8 mouse cellular contexts compared by ENCODE assay signal in the genomic region with DNA sequence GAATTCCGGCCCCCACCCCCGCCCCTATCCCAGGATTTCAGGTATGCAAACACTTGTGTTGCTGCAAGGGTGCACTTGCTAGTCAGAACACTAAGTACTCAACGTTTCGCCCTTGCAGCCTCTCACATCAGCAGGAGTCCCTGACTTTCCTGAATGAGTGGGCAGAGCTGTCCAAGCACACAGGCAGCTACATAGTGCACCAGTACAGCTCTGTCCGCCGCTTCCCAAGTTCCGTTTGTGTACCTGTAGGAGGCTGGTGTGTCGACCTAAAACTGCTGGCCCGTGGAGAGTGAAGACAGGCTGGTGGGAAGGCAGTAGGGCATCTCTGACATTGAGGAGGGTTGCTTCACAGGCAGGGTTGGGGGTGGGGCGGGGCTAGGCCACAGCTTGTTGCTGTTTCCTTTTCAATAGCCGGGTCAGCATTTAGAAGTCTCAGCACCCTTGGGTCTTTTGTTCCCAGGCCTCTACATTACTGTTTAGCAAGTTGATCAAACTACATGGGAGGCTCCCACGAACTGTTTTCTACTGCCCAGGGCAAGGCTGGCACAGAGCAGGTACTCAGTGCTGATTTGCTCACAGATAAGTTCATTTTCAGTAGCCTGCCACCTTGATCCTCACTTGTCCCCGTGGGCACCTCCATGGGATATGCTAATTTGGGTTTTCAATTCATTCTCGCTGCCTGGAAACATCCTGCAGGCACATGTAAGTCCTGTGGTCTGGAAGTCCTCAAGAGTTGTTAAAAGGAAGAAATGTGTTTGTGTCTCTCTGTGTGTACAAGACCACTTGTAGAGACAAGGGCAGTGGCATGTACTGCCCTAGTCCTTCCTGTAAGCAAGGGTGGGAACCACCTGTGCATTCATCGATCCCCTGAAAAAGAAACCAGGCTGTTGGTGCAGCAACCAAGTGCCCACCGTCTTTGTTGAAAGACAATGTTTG. TPM values are rescaled to one million over a fixed set of nuclear protein-coding genes. Genes with fewer than 3 reads are reported as not detected.
DNase-seq lines count a peak whose midpoint lies in the region; ATAC-seq and TF ChIP-seq lines count a peak whose summit lies in the region.

No protein-coding gene starts in this region.

- ATAC-seq in intestine, embryonic 16.5 days, result no peak
- no peak; the same call in 1 of the 2 replicates for ATAC-seq in liver, postnatal 0 days

- H3K4me3 ChIP-seq in intestine, embryonic 16.5 days (ENCODE audit: low read length), result no peak overlapping the region
- H3K4me3 ChIP-seq in liver, postnatal 0 days (ENCODE audit: low read depth, low read length), result peak overlapping the region; percentile 73

- DNase-seq in spleen, postnatal 10 days (ENCODE audit: low spot score in 2 of 2), result peak; percentile 16 to 43
- DNase-seq in spleen, adult 12 weeks (ENCODE audit: low spot score), result no peak
- peak; percentile 30 for DNase-seq in embryo, embryonic 9.5 days (ENCODE audit: extremely low spot score)
- peak; percentile 78 for DNase-seq in liver, postnatal 0 days
- no peak for DNase-seq in urinary bladder, postnatal 25 days (ENCODE audit: low spot score)
- no peak for DNase-seq in urinary bladder, adult 2 months (ENCODE audit: low spot score)
- no peak for DNase-seq in ovary, adult 18-20 months (ENCODE audit: low spot score)

- H3K36me3 ChIP-seq in intestine, embryonic 16.5 days (ENCODE audit: control insufficient read depth, insufficient read depth, low read length), result 0 out of 2 replicates have a peak, but pooled peaks cover 7% of the 10 kb centered on the region
- peaks cover 8% of the 10 kb centered on the region for H3K36me3 ChIP-seq in liver, postnatal 0 days (replicated peaks; ENCODE audit: insufficient read depth, low read length)

- peak overlapping the region; percentile 39 for H3K27ac ChIP-seq in intestine, embryonic 16.5 days (ENCODE audit: low read length)
- peak overlapping the region; percentile 96 for H3K27ac ChIP-seq in liver, postnatal 0 days (ENCODE audit: low read depth)

- peak overlapping the region; percentile 83; the same call in 1 of the 2 replicates for H3K9ac ChIP-seq in intestine, embryonic 16.5 days (ENCODE audit: low read depth, low read length)
- peak overlapping the region; percentile 82 for H3K9ac ChIP-seq in liver, postnatal 0 days (replicated peaks)

- TF ChIP-seq CTCF in liver, postnatal 0 days (IDR thresholded peaks at IDR 0.05; ENCODE audit: low read depth), result no peak

- WGBS in intestine, embryonic 16.5 days, result 31% methylated on average over 16 of the region's 16 CpGs
- WGBS in liver, postnatal 0 days (ENCODE audit: insufficient replicate concordance), result 34% methylated on average over 16 of the region's 16 CpGs

- no peaks in the 10 kb centered on the region for H3K9me3 ChIP-seq in intestine, embryonic 16.5 days (ENCODE audit: control insufficient read depth, low read length)
- no peaks in the 10 kb centered on the region for H3K9me3 ChIP-seq in liver, postnatal 0 days (ENCODE audit: low read length)

- H3K4me1 ChIP-seq in intestine, embryonic 16.5 days (ENCODE audit: control insufficient read depth, insufficient read depth, low read length), result peaks cover 42% of the 10 kb centered on the region
- peaks cover 74% of the 10 kb centered on the region for H3K4me1 ChIP-seq in liver, postnatal 0 days (ENCODE audit: insufficient read depth)

- H3K27me3 ChIP-seq in intestine, embryonic 16.5 days (replicated peaks; ENCODE audit: control insufficient read depth, insufficient read depth, low read length), result no peaks in the 10 kb centered on the region
- H3K27me3 ChIP-seq in liver, postnatal 0 days (ENCODE audit: insufficient read depth, low read length), result no peaks in the 10 kb centered on the region

- no peak for TF ChIP-seq EP300 in liver, postnatal 0 days (IDR thresholded peaks at IDR 0.05; ENCODE audit: low read depth)

- peak overlapping the region; percentile 56 for H3K4me2 ChIP-seq in intestine, embryonic 16.5 days (ENCODE audit: low read depth, low read length)
- H3K4me2 ChIP-seq in liver, postnatal 0 days (ENCODE audit: low read depth, low read length), result peak overlapping the region; percentile 95

RNA-seq across cellular contexts. Expression of a gene that starts 1.2 kb away (rescaled TPM):
- polyA plus RNA-seq in intestine, embryonic 16.5 days (2015; fragmentation: Nextera tagmentation; extraction: Ambion mirVana), result 15.9 and 18.6 TPM in 2 replicates
- polyA plus RNA-seq in liver, postnatal 0 days (2015; fragmentation: Nextera tagmentation; extraction: Ambion mirVana), result 13.1 and 17.3 TPM in 2 replicates
- 9.2 and 9.9 TPM in 2 replicates for polyA plus RNA-seq in urinary bladder, adult 2 months (2012; rRNA removed)

RNA-seq across cellular contexts. Expression of a gene that starts 12.8 kb away (rescaled TPM):
- polyA plus RNA-seq in intestine, embryonic 16.5 days (2015; fragmentation: Nextera tagmentation; extraction: Ambion mirVana), result 335 TPM in 2 replicates
- 148 and 152 TPM in 2 replicates for polyA plus RNA-seq in liver, postnatal 0 days (2015; fragmentation: Nextera tagmentation; extraction: Ambion mirVana)
- 115 and 120 TPM in 2 replicates for polyA plus RNA-seq in urinary bladder, adult 2 months (2012; rRNA removed)

RNA-seq across cellular contexts. Expression of a gene that starts 47.7 kb away (rescaled TPM):
- polyA plus RNA-seq in intestine, embryonic 16.5 days (2015; fragmentation: Nextera tagmentation; extraction: Ambion mirVana), result not detected in 2 replicates
- not detected in 2 replicates for polyA plus RNA-seq in liver, postnatal 0 days (2015; fragmentation: Nextera tagmentation; extraction: Ambion mirVana)
- not detected in 2 replicates for polyA plus RNA-seq in urinary bladder, adult 2 months (2012; rRNA removed)

Comparison
In these comparisons a context has a peak if more than half of its experiments do, and no peak if none do; other contexts are left out.
1. DNase-seq: peak in spleen, postnatal 10 days (2 of 2), embryo, embryonic 9.5 days (single experiment) and liver, postnatal 0 days (single experiment); none in spleen, adult 12 weeks (single experiment), urinary bladder, postnatal 25 days (single experiment), urinary bladder, adult 2 months (single experiment) and ovary, adult 18-20 months (single experiment).